Mouse (Mus musculus) lung, adult 10 weeks (tissue): ENCODE measurements around the gene Ifnl3. TPM values are rescaled to one million over a fixed set of nuclear protein-coding genes. Genes with fewer than 3 reads are reported as not detected.

Experiments
- polyA plus RNA-seq: library from polyadenylated mRNA; stranded (reverse); fragments of 350-450 nt; fragmentation: Illumina TruSeq; extraction: RNeasy Lipid Tissue Mini Kit (QIAGEN cat#74804); gene quantifications from one replicate; pipeline ENCODE4 v1.2.3, GENCODE M21; 2014; ENCODE audit warnings: low read depth, low replicate concordance; ENCODE audit not compliant: insufficient read depth

Gene Ifnl3
- not detected for polyA plus RNA-seq

GRCm38 (mm10) chr7:28522536-28522935 lies at the start of gene Ifnl3:
Gene Ifnl3 (plus strand): TSS chr7:28522836.

GRCm38 (mm10) chr7:28510405-28510974 lies 12.1 kb upstream of the Ifnl3 start, which contains the start of gene Ifnl2:
Gene Ifnl2 (minus strand): TSS chr7:28510455.

GRCm38 (mm10) chr7:28540526-28540925 lies 17.9 kb downstream of the Ifnl3 start, which contains the start of gene Sycn:
Gene Sycn (plus strand): TSS chr7:28540885.

GRCm38 (mm10) chr7:28547154-28547553 lies 24.5 kb downstream of the Ifnl3 start, which contains the start of gene Nccrp1:
Gene Nccrp1 (minus strand): TSS chr7:28547254.

Other genes with a start within 250 kb of the Ifnl3 start
- 7.7 TPM for gene Eid2b, start 245.1 kb upstream of the Ifnl3 start, polyA plus RNA-seq
- not detected for gene Selenov, start 231.7 kb upstream of the Ifnl3 start, polyA plus RNA-seq
- not detected for gene Dll3, start 220.6 kb upstream of the Ifnl3 start, polyA plus RNA-seq
- 32.3 TPM for gene Timm50, start 210.8 kb upstream of the Ifnl3 start, polyA plus RNA-seq
- 34.2 TPM for gene Supt5, start 184.1 kb upstream of the Ifnl3 start, polyA plus RNA-seq
- gene Rps16, start 172.2 kb upstream of the Ifnl3 start, polyA plus RNA-seq = 1,955 TPM
- gene Plekhg2, start 150.2 kb upstream of the Ifnl3 start, polyA plus RNA-seq = 9.7 TPM
- 49.5 TPM for gene Zfp36, start 142.6 kb upstream of the Ifnl3 start, polyA plus RNA-seq
- gene Med29, start 130.1 kb upstream of the Ifnl3 start, polyA plus RNA-seq = 23.3 TPM
- 56.4 TPM for gene Paf1, start 129.9 kb upstream of the Ifnl3 start, polyA plus RNA-seq
- 140 TPM for gene Gmfg, start 85.4 kb upstream of the Ifnl3 start, polyA plus RNA-seq
- 0.81 TPM for gene Lrfn1, start 70.9 kb upstream of the Ifnl3 start, polyA plus RNA-seq
- gene Ifnl2, start 12.4 kb upstream of the Ifnl3 start, polyA plus RNA-seq = not detected
- gene Sycn, start 18.0 kb downstream of the Ifnl3 start, polyA plus RNA-seq = not detected
- 0.65 TPM for gene Nccrp1, start 24.4 kb downstream of the Ifnl3 start, polyA plus RNA-seq
- gene Samd4b, start 75.3 kb downstream of the Ifnl3 start, polyA plus RNA-seq = 12.4 TPM
- 22.3 TPM for gene Pak4, start 75.3 kb downstream of the Ifnl3 start, polyA plus RNA-seq
- gene Acp7, start 108.5 kb downstream of the Ifnl3 start, polyA plus RNA-seq = not detected
- 0.96 TPM for gene Fbxo27, start 170.0 kb downstream of the Ifnl3 start, polyA plus RNA-seq
- 2.8 TPM for gene Fbxo17, start 194.0 kb downstream of the Ifnl3 start, polyA plus RNA-seq
- gene Mrps12, start 219.0 kb downstream of the Ifnl3 start, polyA plus RNA-seq = 66.0 TPM
- gene Sars2, start 219.2 kb downstream of the Ifnl3 start, polyA plus RNA-seq = 3.8 TPM
- gene Ccer2, start 233.3 kb downstream of the Ifnl3 start, polyA plus RNA-seq = not detected
- gene Sirt2, start 243.9 kb downstream of the Ifnl3 start, polyA plus RNA-seq = 47.9 TPM
- gene Nfkbib, start 244.7 kb downstream of the Ifnl3 start, polyA plus RNA-seq = 29.6 TPM